Mouse (Mus musculus): ENCODE data around the gene Taar1. TPM values are rescaled to one million over a fixed set of nuclear protein-coding genes. Genes with fewer than 3 reads are reported as not detected.

Taar1 gene
- polyA plus RNA-seq, 1 experiment = not detected

- H3K27me3 ChIP-seq (ENCODE audit: control insufficient read depth, insufficient read depth, low read length) = no peaks in the 10 kb centered on the region
- TF ChIP-seq POLR2A (IDR thresholded peaks at IDR 0.05; ENCODE audit: control insufficient read depth, extremely low read depth, insufficient read depth, low read length, poor library complexity) = no peak
- no peak for TF ChIP-seq CTCF (IDR thresholded peaks at IDR 0.05; ENCODE audit: borderline replicate concordance, control insufficient read depth, extremely low read depth, insufficient read depth, low read length, poor library complexity)
- H3K4me1 ChIP-seq (replicated peaks; ENCODE audit: control insufficient read depth, insufficient read depth, low read length) = no peaks in the 10 kb centered on the region
- no peaks in the 10 kb centered on the region for H3K36me3 ChIP-seq (ENCODE audit: control insufficient read depth, insufficient read depth, low read length)
- H3K27ac ChIP-seq (ENCODE audit: control insufficient read depth, insufficient read depth, low read length) = no peak overlapping the region
- no peak overlapping the region for H3K4me3 ChIP-seq (ENCODE audit: control insufficient read depth, insufficient read depth, low read length)
- WGBS = 86% methylated on average over 5 of the region's 5 CpGs
- peak; percentile 27 for DNase-seq
Measured at GRCm38 (mm10) chr10:23942465-23942864, 22.3 kb downstream of the Taar1 start.

- no peaks in the 10 kb centered on the region for H3K27me3 ChIP-seq (ENCODE audit: control insufficient read depth, insufficient read depth, low read length)
- no peak for TF ChIP-seq CTCF (IDR thresholded peaks at IDR 0.05; ENCODE audit: borderline replicate concordance, control insufficient read depth, extremely low read depth, insufficient read depth, low read length, poor library complexity)
- TF ChIP-seq POLR2A (IDR thresholded peaks at IDR 0.05; ENCODE audit: control insufficient read depth, extremely low read depth, insufficient read depth, low read length, poor library complexity) = no peak
- H3K4me1 ChIP-seq (replicated peaks; ENCODE audit: control insufficient read depth, insufficient read depth, low read length) = no peaks in the 10 kb centered on the region
- 59% methylated on average over 7 of the region's 7 CpGs for WGBS
- no peak for DNase-seq
- H3K36me3 ChIP-seq (ENCODE audit: control insufficient read depth, insufficient read depth, low read length) = no peaks in the 10 kb centered on the region
- no peak overlapping the region for H3K27ac ChIP-seq (ENCODE audit: control insufficient read depth, insufficient read depth, low read length)
- H3K4me3 ChIP-seq (ENCODE audit: control insufficient read depth, insufficient read depth, low read length) = no peak overlapping the region
Measured at GRCm38 (mm10) chr10:23948026-23948425, 27.9 kb downstream of the Taar1 start.

GRCm38 (mm10) chr10:23949508-23950005 is 29.4 kb downstream of the Taar1 start, which contains the start of gene Taar3:
Taar3 (plus strand) TSS chr10:23949558.
- DNase-seq = no peak
- H3K4me1 ChIP-seq (replicated peaks; ENCODE audit: control insufficient read depth, insufficient read depth, low read length) = no peaks in the 10 kb centered on the region
- no peaks in the 10 kb centered on the region for H3K36me3 ChIP-seq (ENCODE audit: control insufficient read depth, insufficient read depth, low read length)
- no peaks in the 10 kb centered on the region for H3K27me3 ChIP-seq (ENCODE audit: control insufficient read depth, insufficient read depth, low read length)
- TF ChIP-seq POLR2A (IDR thresholded peaks at IDR 0.05; ENCODE audit: control insufficient read depth, extremely low read depth, insufficient read depth, low read length, poor library complexity) = no peak
- TF ChIP-seq CTCF (IDR thresholded peaks at IDR 0.05; ENCODE audit: borderline replicate concordance, control insufficient read depth, extremely low read depth, insufficient read depth, low read length, poor library complexity) = no peak
- 92% methylated on average over 16 of the region's 16 CpGs for WGBS
- H3K27ac ChIP-seq (ENCODE audit: control insufficient read depth, insufficient read depth, low read length) = no peak within 1 kb of the TSS
- no peak within 1 kb of the TSS for H3K4me3 ChIP-seq (ENCODE audit: control insufficient read depth, insufficient read depth, low read length)

- Histone ChIP-seq H3K27ac (ENCODE audit: control insufficient read depth, insufficient read depth, low read length) (no peak overlapping the region), H3K4me3 (ENCODE audit: control insufficient read depth, insufficient read depth, low read length) (no peak overlapping the region), H3K27me3 (ENCODE audit: control insufficient read depth, insufficient read depth, low read length) (no peaks in the 10 kb centered on the region), H3K4me1 (replicated peaks; ENCODE audit: control insufficient read depth, insufficient read depth, low read length) (no peaks in the 10 kb centered on the region), H3K36me3 (ENCODE audit: control insufficient read depth, insufficient read depth, low read length) (no peaks in the 10 kb centered on the region)
- TF ChIP-seq POLR2A (IDR thresholded peaks at IDR 0.05; ENCODE audit: control insufficient read depth, extremely low read depth, insufficient read depth, low read length, poor library complexity) = no peak
- no peak for TF ChIP-seq CTCF (IDR thresholded peaks at IDR 0.05; ENCODE audit: borderline replicate concordance, control insufficient read depth, extremely low read depth, insufficient read depth, low read length, poor library complexity)
- 87% methylated on average over 6 of the region's 6 CpGs for WGBS
- no peak for DNase-seq
Measured at GRCm38 (mm10) chr10:23951714-23952113, 31.6 kb downstream of the Taar1 start.

GRCm38 (mm10) chr10:23959071-23959470 is 38.9 kb downstream of the Taar1 start:
- H3K4me1 ChIP-seq (replicated peaks; ENCODE audit: control insufficient read depth, insufficient read depth, low read length) = no peaks in the 10 kb centered on the region
- H3K4me3 ChIP-seq (ENCODE audit: control insufficient read depth, insufficient read depth, low read length) = no peak overlapping the region
- TF ChIP-seq CTCF (IDR thresholded peaks at IDR 0.05; ENCODE audit: borderline replicate concordance, control insufficient read depth, extremely low read depth, insufficient read depth, low read length, poor library complexity) (no peak), POLR2A (IDR thresholded peaks at IDR 0.05; ENCODE audit: control insufficient read depth, extremely low read depth, insufficient read depth, low read length, poor library complexity) (no peak)
- H3K36me3 ChIP-seq (ENCODE audit: control insufficient read depth, insufficient read depth, low read length) = no peaks in the 10 kb centered on the region
- no peaks in the 10 kb centered on the region for H3K27me3 ChIP-seq (ENCODE audit: control insufficient read depth, insufficient read depth, low read length)
- no peak for DNase-seq
- no peak overlapping the region for H3K27ac ChIP-seq (ENCODE audit: control insufficient read depth, insufficient read depth, low read length)
- 85% methylated on average over 3 of the region's 3 CpGs for WGBS

GRCm38 (mm10) chr10:23960444-23960915 is 40.3 kb downstream of the Taar1 start, which contains the start of gene Taar4:
Taar4 (plus strand) TSS chr10:23960494.
- no peak for DNase-seq
- Histone ChIP-seq H3K27me3 (ENCODE audit: control insufficient read depth, insufficient read depth, low read length) (no peaks in the 10 kb centered on the region), H3K4me1 (replicated peaks; ENCODE audit: control insufficient read depth, insufficient read depth, low read length) (no peaks in the 10 kb centered on the region), H3K27ac (ENCODE audit: control insufficient read depth, insufficient read depth, low read length) (no peak within 1 kb of the TSS), H3K4me3 (ENCODE audit: control insufficient read depth, insufficient read depth, low read length) (no peak within 1 kb of the TSS), H3K36me3 (ENCODE audit: control insufficient read depth, insufficient read depth, low read length) (no peaks in the 10 kb centered on the region)
- no peak for TF ChIP-seq CTCF (IDR thresholded peaks at IDR 0.05; ENCODE audit: borderline replicate concordance, control insufficient read depth, extremely low read depth, insufficient read depth, low read length, poor library complexity)
- TF ChIP-seq POLR2A (IDR thresholded peaks at IDR 0.05; ENCODE audit: control insufficient read depth, extremely low read depth, insufficient read depth, low read length, poor library complexity) = no peak
- 75% methylated on average over 13 of the region's 13 CpGs for WGBS

GRCm38 (mm10) chr10:23963444-23963843 is 43.3 kb downstream of the Taar1 start:
- Histone ChIP-seq H3K27ac (ENCODE audit: control insufficient read depth, insufficient read depth, low read length) (no peak overlapping the region), H3K27me3 (ENCODE audit: control insufficient read depth, insufficient read depth, low read length) (no peaks in the 10 kb centered on the region), H3K4me3 (ENCODE audit: control insufficient read depth, insufficient read depth, low read length) (no peak overlapping the region), H3K4me1 (replicated peaks; ENCODE audit: control insufficient read depth, insufficient read depth, low read length) (no peaks in the 10 kb centered on the region), H3K36me3 (ENCODE audit: control insufficient read depth, insufficient read depth, low read length) (no peaks in the 10 kb centered on the region)
- DNase-seq = no peak
- 73% methylated on average over 3 of the region's 3 CpGs for WGBS
- no peak for TF ChIP-seq CTCF (IDR thresholded peaks at IDR 0.05; ENCODE audit: borderline replicate concordance, control insufficient read depth, extremely low read depth, insufficient read depth, low read length, poor library complexity)

Measured in thymus, adult 2 months (tissue).